8 mouse cellular contexts compared by ENCODE assay signal in the genomic region with DNA sequence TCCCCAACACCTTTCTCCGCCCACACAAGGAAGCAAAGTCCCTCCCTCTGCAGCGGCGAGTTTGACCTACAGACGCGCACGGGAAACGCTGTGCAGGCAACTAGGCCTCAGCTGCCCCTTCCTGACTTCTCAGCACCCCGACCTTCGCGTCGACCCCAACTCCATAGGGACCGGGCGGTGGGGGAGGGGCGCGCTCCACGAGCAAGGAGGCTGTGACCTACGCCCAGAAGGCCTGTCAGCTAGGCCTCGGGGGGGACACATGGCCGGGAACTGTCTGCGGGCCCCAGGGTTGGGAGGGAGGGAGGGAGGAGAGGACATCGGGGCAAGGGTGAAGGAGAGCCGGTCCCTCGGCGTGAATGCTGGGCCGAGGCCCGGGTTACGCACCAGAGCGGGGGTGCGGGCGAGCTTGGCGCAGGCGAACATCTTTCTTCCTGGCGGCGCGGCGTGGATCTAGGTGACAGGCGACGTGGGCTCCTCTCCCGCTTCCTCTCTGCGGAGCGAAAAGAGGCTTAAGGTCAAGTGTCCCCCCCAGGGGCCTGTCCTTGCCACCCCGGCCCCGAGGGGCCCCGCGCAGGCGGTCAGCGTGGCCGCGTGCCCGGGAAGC. TPM values are rescaled to one million over a fixed set of nuclear protein-coding genes. Genes with fewer than 3 reads are reported as not detected.
DNase-seq lines count a peak whose midpoint lies in the region; ATAC-seq and TF ChIP-seq lines count a peak whose summit lies in the region.

No protein-coding gene starts in this region.

- intact Hi-C loops in heart, postnatal 10 days (cut with DNase I), result loop anchor here (2.0 kb wide), 1 partner anchor 18 kb away; the partner anchor contains the start of gene Atf2

- H3K27ac ChIP-seq in forebrain, embryonic 14.5 days (ENCODE audit: low read depth, low read length), result peak overlapping the region; percentile 79
- peak overlapping the region; percentile 92 for H3K27ac ChIP-seq in lung, embryonic 14.5 days (ENCODE audit: low read depth)

- no peaks in the 10 kb centered on the region for H3K9me3 ChIP-seq in E14TG2a.4 (ENCODE audit: low read length)
- no peaks in the 10 kb centered on the region for H3K9me3 ChIP-seq in forebrain, embryonic 14.5 days (replicated peaks; ENCODE audit: control insufficient read depth, low read length)
- no peaks in the 10 kb centered on the region for H3K9me3 ChIP-seq in lung, embryonic 14.5 days (ENCODE audit: low read depth, low read length)

- WGBS in forebrain, embryonic 14.5 days, result 1% methylated on average over 39 of the region's 50 CpGs
- WGBS in lung, embryonic 14.5 days, result under 1% methylated on average over 35 of the region's 50 CpGs

- peaks cover 55% of the 10 kb centered on the region for H3K4me1 ChIP-seq in E14TG2a.4 (replicated peaks; ENCODE audit: low read depth, low read length)
- H3K4me1 ChIP-seq in forebrain, embryonic 14.5 days (ENCODE audit: control insufficient read depth, insufficient read depth, low read length), result peaks cover 5% of the 10 kb centered on the region; the same call in 1 of the 2 replicates
- H3K4me1 ChIP-seq in lung, embryonic 14.5 days (ENCODE audit: insufficient read depth), result no peaks in the 10 kb centered on the region

- H3K9ac ChIP-seq in forebrain, embryonic 14.5 days (ENCODE audit: low read length), result peak overlapping the region; percentile 99
- H3K9ac ChIP-seq in lung, embryonic 14.5 days, result peak overlapping the region; percentile 100

- ATAC-seq in cerebellum, adult (ENCODE audit: insufficient number of reproducible peaks, low FRiP score, low TSS enrichment), result peak; percentile 19; the same call in 1 of the 2 replicates
- ATAC-seq in forebrain, embryonic 14.5 days, result peak; percentile 42
- ATAC-seq in lung, embryonic 14.5 days (ENCODE audit: insufficient read depth), result peak; percentile 60
- ATAC-seq in neutrophil, adult 5-6 weeks (ENCODE audit: extremely low read depth, insufficient number of reproducible peaks, low FRiP score, poor library complexity, severe bottlenecking), result peak; percentile 24; the same call in 1 of the 2 replicates

- H3K27me3 ChIP-seq in E14TG2a.4 (ENCODE audit: insufficient read depth, low read length), result no peaks in the 10 kb centered on the region
- H3K27me3 ChIP-seq in forebrain, embryonic 14.5 days (replicated peaks; ENCODE audit: control insufficient read depth, insufficient read depth, low read length), result no peaks in the 10 kb centered on the region
- H3K27me3 ChIP-seq in lung, embryonic 14.5 days (ENCODE audit: insufficient read depth, low read length), result no peaks in the 10 kb centered on the region

- peak overlapping the region; percentile 75 for H3K4me2 ChIP-seq in forebrain, embryonic 14.5 days (ENCODE audit: low read length)
- peak overlapping the region; percentile 74 for H3K4me2 ChIP-seq in lung, embryonic 14.5 days

- DNase-seq in forebrain, embryonic 14.5 days (ENCODE audit: low spot score), result peak; percentile 17
- peak; percentile 72 to 80 for DNase-seq in heart, postnatal 10 days
- peak; percentile 71 to 81 for DNase-seq in kidney, postnatal 4 days
- peak; percentile 61 for DNase-seq in lung, embryonic 14.5 days
- DNase-seq in thymus, postnatal 10 days (ENCODE audit: low spot score in 2 of 2), result peak; percentile 52 to 56

- peaks cover 42% of the 10 kb centered on the region for H3K36me3 ChIP-seq in E14TG2a.4 (ENCODE audit: insufficient read depth, low read length)
- peaks cover 28% of the 10 kb centered on the region for H3K36me3 ChIP-seq in forebrain, embryonic 14.5 days (ENCODE audit: control insufficient read depth, insufficient read depth, low read length)
- peaks cover 34% of the 10 kb centered on the region for H3K36me3 ChIP-seq in lung, embryonic 14.5 days (ENCODE audit: insufficient read depth)

- H3K4me3 ChIP-seq in E14TG2a.4 (replicated peaks; ENCODE audit: low read length), result peak overlapping the region; percentile 95
- H3K4me3 ChIP-seq in forebrain, embryonic 14.5 days (ENCODE audit: low read depth, low read length), result peak overlapping the region; percentile 99
- H3K4me3 ChIP-seq in lung, embryonic 14.5 days (ENCODE audit: low read depth, low read length), result peak overlapping the region; percentile 99

- no peak for TF ChIP-seq CTCF in E14TG2a.4 (conservative IDR thresholded peaks at IDR 0.05; ENCODE audit: low read length)
- no peak for TF ChIP-seq CTCF in lung, embryonic 14.5 days (IDR thresholded peaks at IDR 0.05; ENCODE audit: low read depth)

RNA-seq across cellular contexts. Expression of gene Atp5g3, which starts 0.5 kb away (rescaled TPM):
- polyA plus RNA-seq in forebrain, embryonic 14.5 days (2014; fragmentation: Nextera tagmentation; extraction: Ambion mirVana), result 842 and 1,033 TPM in 2 replicates
- 1,000 to 10,000 TPM; 3,482 to 3,602 TPM for total RNA-seq in heart, postnatal 10 days (2021)
- 1,132 and 1,137 TPM in 2 replicates for polyA plus RNA-seq in lung, embryonic 14.5 days (2014; fragmentation: Nextera tagmentation; extraction: Ambion mirVana)
- 55.2 and 70.3 TPM in 2 replicates for total RNA-seq in neutrophil, adult 5-6 weeks (2017)

RNA-seq across cellular contexts. Expression of gene Atf2, which starts 18.2 kb away (rescaled TPM):
- polyA plus RNA-seq in forebrain, embryonic 14.5 days (2014; fragmentation: Nextera tagmentation; extraction: Ambion mirVana), result 56.7 and 93.7 TPM in 2 replicates
- total RNA-seq in heart, postnatal 10 days (2021), result 10 to 100 TPM; 43.8 to 47.0 TPM
- 69.7 and 74.1 TPM in 2 replicates for polyA plus RNA-seq in lung, embryonic 14.5 days (2014; fragmentation: Nextera tagmentation; extraction: Ambion mirVana)
- 80.4 and 82.3 TPM in 2 replicates for total RNA-seq in neutrophil, adult 5-6 weeks (2017)

Comparison
In these comparisons a context has a peak if more than half of its experiments do, and no peak if none do; other contexts are left out.
1. Peak in every context shown above with its lines: DNase-seq, ATAC-seq, H3K4me3 ChIP-seq and H3K27ac ChIP-seq.
2. DNase-seq: peak in every context shown above with its lines; median percentile 76 in heart, postnatal 10 days; 76 in kidney, postnatal 4 days; 61 in lung, embryonic 14.5 days; 54 in thymus, postnatal 10 days; 17 in forebrain, embryonic 14.5 days.
3. RNA of gene Atp5g3, which starts 0.5 kb away (total RNA-seq): 3,482 to 3,602 TPM in heart, postnatal 10 days; 55.2 to 70.3 TPM in neutrophil, adult 5-6 weeks; every median in the first group is over 10 times any median in the second.